Mouse (Mus musculus) liver, embryonic 14.5 days (tissue): Measurements from ENCODE around the gene Med17. TPM values are rescaled to one million over a fixed set of nuclear protein-coding genes. Genes with fewer than 3 reads are reported as not detected.

ENCODE experiments used
- ATAC-seq: fragments of 200-750 bp; cut with Nextera tagmentation; 2 replicates; pipeline ENCODE4 v1.8.0; 2017; ENCODE audit warnings: moderate number of reproducible peaks, mild to moderate bottlenecking, moderate library complexity; ENCODE audit not compliant: insufficient read depth
- DNase-seq, 3 experiments: peaks; one replicate each; pipeline ENCODE4 v3.0.0-alpha.2; 2012 to 2013; ENCODE audit warnings: low read depth in 3 of 3, low spot score in 3 of 3
- H3K27ac ChIP-seq: fragments of 300-500 bp; sonication (generic); 2 replicates; pipeline ENCODE4 v1.5.1; 2014; ENCODE audit warnings: moderate library complexity, mild to moderate bottlenecking, control low read depth, inconsistent platforms
- H3K27me3 ChIP-seq: fragments of 300-500 bp; sonication (generic); 2 replicates; pipeline ENCODE4 v1.6.1; 2014; ENCODE audit warnings: mild to moderate bottlenecking, low read length, moderate library complexity; ENCODE audit not compliant: control insufficient read depth, insufficient read depth
- H3K36me3 ChIP-seq: fragments of 300-500 bp; sonication (generic); replicated peaks from 2 replicates; pipeline ENCODE4 v1.6.1; 2014; ENCODE audit warnings: low read depth; ENCODE audit not compliant: control insufficient read depth, insufficient read depth
- H3K4me1 ChIP-seq, 2 experiments: fragments of 200-500 bp in 1 of 2; fragments of 300-500 bp in 1 of 2; sonication (generic) in 1 of 2; replicated peaks; 2 replicates each; pipeline ENCODE4 v1.6.1; 2012 to 2014; ENCODE audit warnings: antibody characterized with exemption in 1 of 2, inconsistent platforms in 1 of 2, low read length in 1 of 2; ENCODE audit not compliant: control insufficient read depth in 2 of 2, insufficient read depth in 2 of 2
- H3K4me2 ChIP-seq: fragments of 300-500 bp; sonication (generic); 2 replicates; pipeline ENCODE4 v1.6.1; 2014; ENCODE audit warnings: low read depth, mild to moderate bottlenecking, control low read depth, moderate library complexity
- H3K4me3 ChIP-seq, 2 experiments: fragments of 200-500 bp in 1 of 2; fragments of 300-500 bp in 1 of 2; sonication (generic) in 1 of 2; 2 replicates each; pipeline ENCODE4 v1.5.1; 2012 to 2014; ENCODE audit warnings: low read depth in 2 of 2, low read length in 2 of 2, mild to moderate bottlenecking in 2 of 2, control low read depth in 1 of 2, inconsistent platforms in 1 of 2, moderate library complexity in 1 of 2; ENCODE audit not compliant: insufficient read depth in 1 of 2
- H3K9ac ChIP-seq: fragments of 300-500 bp; sonication (generic); replicated peaks from 2 replicates; pipeline ENCODE4 v1.6.1; 2014; ENCODE audit warnings: mild to moderate bottlenecking, control low read depth, moderate library complexity
- H3K9me3 ChIP-seq: fragments of 300-500 bp; sonication (generic); 2 replicates; pipeline ENCODE4 v1.6.1; 2016; ENCODE audit warnings: low read length, mixed read lengths; ENCODE audit not compliant: control insufficient read depth
- CTCF ChIP-seq: IDR thresholded peaks from 2 replicates; pipeline ENCODE4 v1.5.1; 2016; ENCODE audit warnings: antibody characterized with exemption, low read depth, control low read depth
- EP300 ChIP-seq: IDR thresholded peaks from 2 replicates; pipeline ENCODE4 v1.6.1; 2016; ENCODE audit warnings: antibody characterized with exemption, low read depth
- WGBS: fragments of 180-500 bp; shearing (Covaris S2); extraction: QIAGEN DNeasy Blood & Tissue Kit; methylation state at CpG from one replicate; pipeline ENCODE4 v1.1.7; 2014; ENCODE audit not compliant: insufficient replicate concordance; 5-methylcytosine and 5-hydroxymethylcytosine counted together
- polyA plus RNA-seq, 2 experiments: library from polyadenylated mRNA; depleted of rRNA in 1 of 2; stranded (reverse) in 1 of 2; unstranded in 1 of 2; fragments of >200 nt; fragmentation: Nextera tagmentation in 1 of 2; extraction: Ambion mirVana in 1 of 2; gene quantifications; 2 replicates each; pipeline versions ENCODE4 v1.2.1 to v1.2.3; 2012 to 2014

The Med17 gene
- polyA plus RNA-seq, 2 experiments = 15.0 to 17.2 TPM

- no peaks in the 10 kb centered on the region for H3K27me3 ChIP-seq
- 0 out of 4 replicates have a peak, but pooled peaks cover 0 to 5% of the 10 kb centered on the region in 2 experiments for H3K4me1 ChIP-seq
- no peaks in the 10 kb centered on the region for H3K9me3 ChIP-seq
- H3K9ac ChIP-seq = no peak overlapping the region
- H3K4me3 ChIP-seq = no peak overlapping the region
- no peak overlapping the region for H3K4me2 ChIP-seq
- ATAC-seq (no peak), DNase-seq (no peak)
- WGBS = 70% methylated on average over 7 of the region's 7 CpGs
- no peaks in the 10 kb centered on the region for H3K36me3 ChIP-seq
- TF ChIP-seq EP300 (no peak), CTCF (no peak)
- no peak overlapping the region for H3K27ac ChIP-seq
Observed at GRCm38 (mm10) chr9:15297112-15297511, 17.4 kb upstream of the Med17 start.

- DNase-seq (peak; percentile 54 to 61 (median 59)), ATAC-seq (peak; percentile 82)
- WGBS = 6% methylated on average over 6 of the region's 6 CpGs
- Histone ChIP-seq H3K36me3 (no peaks in the 10 kb centered on the region), H3K27ac (no peak overlapping the region), H3K4me1 (peaks cover 17 to 22% of the 10 kb centered on the region in 2 experiments), H3K9ac (no peak overlapping the region), H3K9me3 (no peaks in the 10 kb centered on the region), H3K27me3 (no peaks in the 10 kb centered on the region), H3K4me2 (no peak overlapping the region), H3K4me3 (no peak overlapping the region)
- TF ChIP-seq CTCF = no peak
- TF ChIP-seq EP300 = peak; percentile 88
Observed at GRCm38 (mm10) chr9:15289251-15289650, 9.5 kb upstream of the Med17 start.

- H3K36me3 ChIP-seq = no peaks in the 10 kb centered on the region
- TF ChIP-seq EP300 = no peak
- no peak for TF ChIP-seq CTCF
- no peak overlapping the region for H3K4me2 ChIP-seq
- ATAC-seq (no peak), DNase-seq (no peak)
- WGBS = 29% methylated on average over 3 of the region's 3 CpGs
- H3K9ac ChIP-seq = no peak overlapping the region
- H3K4me1 ChIP-seq = peaks cover 17 to 22% of the 10 kb centered on the region in 2 experiments
- H3K27me3 ChIP-seq = no peaks in the 10 kb centered on the region
- H3K4me3 ChIP-seq = no peak overlapping the region
- H3K9me3 ChIP-seq = no peaks in the 10 kb centered on the region
- no peak overlapping the region for H3K27ac ChIP-seq
Observed at GRCm38 (mm10) chr9:15288402-15288801, 8.7 kb upstream of the Med17 start.

GRCm38 (mm10) chr9:15287846-15288245 lies 8.1 kb upstream of the Med17 start:
- H3K4me3 ChIP-seq = no peak overlapping the region
- WGBS = 30% methylated on average over 6 of the region's 6 CpGs
- H3K27me3 ChIP-seq = no peaks in the 10 kb centered on the region
- no peak for DNase-seq
- ATAC-seq = no peak
- no peaks in the 10 kb centered on the region for H3K36me3 ChIP-seq
- peaks cover 17 to 22% of the 10 kb centered on the region in 2 experiments for H3K4me1 ChIP-seq
- no peak overlapping the region for H3K27ac ChIP-seq
- H3K9ac ChIP-seq = no peak overlapping the region
- H3K4me2 ChIP-seq = no peak overlapping the region
- no peak for TF ChIP-seq EP300
- TF ChIP-seq CTCF = peak; percentile 47
- no peaks in the 10 kb centered on the region for H3K9me3 ChIP-seq

GRCm38 (mm10) chr9:15285443-15285842 lies 5.7 kb upstream of the Med17 start:
- Histone ChIP-seq H3K36me3 (no peaks in the 10 kb centered on the region), H3K4me3 (no peak overlapping the region), H3K4me1 (peaks cover 20 to 26% of the 10 kb centered on the region in 2 experiments), H3K9ac (no peak overlapping the region), H3K27me3 (no peaks in the 10 kb centered on the region), H3K27ac (no peak overlapping the region), H3K9me3 (no peaks in the 10 kb centered on the region), H3K4me2 (no peak overlapping the region)
- DNase-seq (no peak), ATAC-seq (no peak)
- WGBS = 56% methylated on average over 3 of the region's 3 CpGs
- TF ChIP-seq EP300 = no peak
- peak; percentile 71 for TF ChIP-seq CTCF
